Mouse (Mus musculus) lung, adult 2 months (tissue): ENCODE data around the gene Rap1b. TPM values are rescaled to one million over a fixed set of nuclear protein-coding genes. Genes with fewer than 3 reads are reported as not detected.

Experiments used
- DNase-seq: peaks from one replicate; pipeline ENCODE4 v3.0.0; 2022
- H3K4me1 ChIP-seq: fragments of 200-500 bp; 2 replicates; pipeline ENCODE4 v1.6.1; 2011; ENCODE audit warnings: low read length; ENCODE audit not compliant: control insufficient read depth, insufficient read depth
- H3K4me3 ChIP-seq: fragments of 200-500 bp; replicated peaks from 2 replicates; pipeline ENCODE3; 2011; ENCODE audit warnings: low read depth, mild to moderate bottlenecking, control low read depth, low read length; ENCODE audit errors: extremely low read depth
- CTCF ChIP-seq: fragments of 200-500 bp; IDR thresholded peaks from 2 replicates; pipeline ENCODE4 v1.5.1; 2011; ENCODE audit warnings: mild to moderate bottlenecking, low read length, control low read depth; ENCODE audit not compliant: insufficient read depth
- POLR2A ChIP-seq: fragments of 200-500 bp; IDR thresholded peaks from 2 replicates; pipeline ENCODE4 v1.6.1; 2011; ENCODE audit warnings: low read depth, mild to moderate bottlenecking, control low read depth, low read length, borderline replicate concordance; ENCODE audit errors: extremely low read depth
- WGBS: fragments of 180-500 bp; shearing (Covaris S2); methylation state at CpG from one replicate; pipeline ENCODE4 v1.1.7; 2018; 5-methylcytosine and 5-hydroxymethylcytosine counted together
- polyA plus RNA-seq: library from polyadenylated mRNA; depleted of rRNA; stranded (reverse); fragments of >200 nt; gene quantifications from 2 replicates; pipeline ENCODE4 v1.2.3, GENCODE M21; 2012

The Rap1b gene
- polyA plus RNA-seq, 1 experiment: 71.7 TPM

DNA sequence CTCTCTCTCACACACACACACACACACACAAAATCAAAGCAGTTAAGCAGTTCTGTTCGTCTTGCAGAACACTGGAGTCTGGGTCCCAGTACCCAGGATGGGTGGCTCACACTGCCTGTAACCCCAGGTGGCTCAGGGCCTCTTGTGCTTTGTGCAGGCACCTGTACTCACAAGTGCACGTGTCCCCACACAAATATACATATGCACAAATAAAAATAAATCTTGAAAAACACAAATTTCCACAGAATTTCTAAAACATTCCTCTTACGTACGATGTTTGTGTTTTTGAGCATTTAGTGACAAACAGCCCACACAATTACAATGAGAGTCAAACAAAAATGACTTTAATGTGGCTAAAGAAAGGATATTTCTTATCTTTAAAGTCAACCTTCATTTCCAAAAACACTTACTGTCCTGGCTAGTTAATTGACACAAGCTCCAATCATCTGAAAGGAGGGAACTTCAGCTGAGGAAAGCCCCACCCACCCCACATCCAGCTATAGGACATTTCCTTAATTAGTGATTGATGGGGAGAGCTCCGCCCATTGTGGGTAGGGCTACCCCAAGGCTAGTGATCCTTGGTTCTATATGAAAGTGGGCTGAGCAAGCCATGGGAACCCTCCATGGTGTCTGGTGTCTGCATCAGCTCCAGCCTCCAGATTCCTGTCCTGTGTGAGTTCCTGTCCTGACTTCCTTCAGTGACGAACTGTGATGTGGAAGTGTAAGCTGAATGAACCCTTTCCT, 70.3 kb downstream of the Rap1b start:
- TF ChIP-seq CTCF (no peak), POLR2A (no peak)
- no peak for DNase-seq
- WGBS: 93% methylated on average over 6 of the region's 6 CpGs
- Histone ChIP-seq H3K4me1 (no peaks in the 10 kb centered on the region), H3K4me3 (no peak overlapping the region)

DNA sequence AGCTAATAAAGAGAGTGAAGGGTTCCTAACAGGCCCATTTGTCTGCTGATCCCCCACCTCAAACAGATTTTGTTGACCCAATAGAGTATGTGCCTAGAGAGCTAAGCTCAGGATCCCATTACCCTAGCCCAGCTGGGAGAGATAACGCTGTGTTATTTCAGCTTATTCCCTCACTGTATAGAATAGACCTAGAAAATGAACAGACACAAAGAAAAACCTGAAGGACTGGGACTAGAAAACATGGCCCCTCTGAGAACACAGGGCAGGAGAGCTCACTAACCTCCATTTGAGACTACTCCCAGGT, 71.1 kb downstream of the Rap1b start:
- TF ChIP-seq POLR2A (no peak), CTCF (no peak)
- H3K4me1 ChIP-seq: no peaks in the 10 kb centered on the region
- 100% methylated on average over 1 of the region's 1 CpGs for WGBS
- no peak for DNase-seq
- no peak overlapping the region for H3K4me3 ChIP-seq

DNA sequence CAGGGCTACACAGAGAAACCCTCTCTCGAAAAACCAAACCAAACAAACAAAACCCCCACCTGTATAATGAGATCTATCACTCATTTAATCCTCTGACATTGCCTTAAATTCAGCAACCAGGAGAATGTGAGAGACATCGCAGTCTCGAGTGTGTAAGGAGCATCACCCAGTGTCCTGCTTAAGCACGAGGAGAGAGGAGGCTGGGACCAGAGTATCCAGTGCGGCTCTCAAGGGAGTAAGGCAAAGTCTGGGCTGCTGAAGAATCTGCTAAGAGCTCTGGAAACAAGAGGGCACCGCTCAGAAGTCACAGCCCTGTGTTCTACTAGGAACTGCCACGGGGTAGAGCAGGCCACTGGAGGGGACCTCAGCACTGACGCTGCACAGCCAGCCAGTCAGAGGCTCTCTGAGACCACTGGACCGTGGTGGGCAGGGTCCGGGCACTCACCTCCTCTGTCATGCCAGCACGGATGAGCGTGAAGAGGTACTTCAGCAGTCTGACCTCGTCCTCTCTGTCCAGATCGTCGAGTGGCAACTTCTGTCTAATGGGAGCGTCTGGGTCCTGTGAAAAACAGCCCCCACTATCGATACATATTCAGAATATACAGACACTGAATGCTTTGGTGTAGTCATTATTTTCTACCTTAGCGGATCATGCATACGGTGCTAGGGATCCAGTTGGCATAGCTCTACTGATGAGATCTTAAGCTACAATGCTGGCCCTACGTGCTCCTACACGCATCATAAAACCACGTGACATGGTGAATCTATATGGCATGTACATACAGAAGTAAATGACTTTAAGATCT, 71.6 kb downstream of the Rap1b start:
- 93% methylated on average over 22 of the region's 22 CpGs for WGBS
- no peak for DNase-seq
- no peak overlapping the region for H3K4me3 ChIP-seq
- no peak for TF ChIP-seq POLR2A
- TF ChIP-seq CTCF: no peak
- H3K4me1 ChIP-seq: no peaks in the 10 kb centered on the region

DNA sequence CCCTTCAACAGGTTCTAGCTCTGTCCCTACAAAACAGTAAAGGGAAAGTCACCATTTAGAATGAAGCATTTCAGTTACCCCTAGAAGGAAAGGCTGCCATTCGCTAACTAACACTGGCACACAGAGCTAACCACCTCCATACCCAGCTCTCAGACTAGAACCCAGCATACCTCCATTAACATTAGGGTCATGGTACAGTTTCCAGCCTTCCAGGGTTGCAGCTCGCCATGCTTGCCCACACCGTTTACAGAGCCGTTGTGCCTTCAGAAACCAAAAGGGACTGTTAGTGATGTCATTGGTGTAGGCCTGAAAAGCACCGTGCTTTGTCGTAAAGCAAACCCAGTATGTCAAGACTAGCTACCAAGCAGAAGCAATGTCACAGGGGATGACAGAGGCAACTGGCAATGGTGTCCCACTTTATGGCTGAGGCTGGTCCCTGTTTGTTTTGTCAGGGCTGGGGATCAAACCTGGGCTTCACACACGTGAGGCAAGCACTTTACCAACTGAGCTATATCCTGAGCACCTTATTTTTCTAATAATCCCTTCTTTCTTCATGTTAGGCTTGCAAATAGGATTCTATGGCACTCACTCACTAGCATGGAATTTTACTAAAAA, 72.6 kb downstream of the Rap1b start:
- TF ChIP-seq CTCF: no peak
- no peak for TF ChIP-seq POLR2A
- no peak overlapping the region for H3K4me3 ChIP-seq
- 93% methylated on average over 7 of the region's 7 CpGs for WGBS
- no peak for DNase-seq
- H3K4me1 ChIP-seq: no peaks in the 10 kb centered on the region

DNA sequence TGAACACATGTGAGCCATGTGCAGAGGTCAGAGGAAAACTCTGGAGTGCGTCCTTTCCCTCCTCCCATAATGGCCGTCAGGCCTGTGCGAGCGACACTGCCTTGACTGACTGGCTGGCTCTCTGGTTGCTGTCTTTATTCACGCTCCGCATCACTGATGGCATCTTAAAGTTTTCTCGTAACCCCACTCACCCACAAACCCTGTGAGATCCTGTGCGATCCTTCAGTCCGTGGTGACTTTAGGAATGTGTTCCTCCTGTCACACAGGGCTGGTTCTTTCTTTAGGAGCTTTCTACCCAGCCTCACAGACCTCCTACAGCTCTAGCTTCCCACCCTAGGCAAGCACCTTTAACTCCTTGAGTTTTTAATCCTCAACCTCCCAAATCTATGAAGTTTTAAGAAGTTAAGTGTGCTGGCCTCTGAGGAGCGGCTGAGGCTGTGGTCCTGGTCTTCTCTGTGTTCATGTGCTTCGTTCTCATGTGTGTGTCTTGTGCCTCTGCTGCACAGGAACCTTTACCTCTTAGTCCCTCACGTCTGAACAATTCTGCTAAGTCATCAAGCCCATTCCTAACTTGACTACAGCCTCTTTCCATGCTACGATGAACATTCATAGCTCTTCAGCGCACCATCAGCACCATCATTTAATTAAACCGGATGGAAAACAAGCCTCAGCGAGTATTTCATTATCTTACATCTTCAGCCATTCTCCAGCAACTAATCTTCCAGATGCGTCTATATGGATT, 73.3 kb downstream of the Rap1b start:
- H3K4me1 ChIP-seq: no peaks in the 10 kb centered on the region
- TF ChIP-seq CTCF (no peak), POLR2A (no peak)
- H3K4me3 ChIP-seq: no peak overlapping the region
- WGBS: 94% methylated on average over 17 of the region's 17 CpGs
- DNase-seq: no peak

DNA sequence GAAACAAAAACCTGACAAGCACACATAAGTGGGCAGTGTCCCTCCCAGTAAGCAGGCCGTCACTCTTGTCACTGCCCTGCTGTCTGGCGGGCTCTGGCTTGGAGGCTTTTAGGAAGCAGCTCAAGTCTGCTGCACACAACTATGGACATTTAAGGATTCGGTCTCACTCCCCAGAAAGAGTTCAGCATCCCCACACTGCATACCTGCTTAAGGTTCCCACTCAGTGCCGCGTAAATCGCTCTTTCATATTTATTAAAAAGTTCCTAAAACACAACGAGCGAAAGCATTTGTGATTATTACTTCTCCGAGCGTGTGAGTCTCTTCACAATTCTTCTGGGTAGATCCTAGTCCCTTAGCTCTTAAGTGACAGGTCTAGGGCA, 74.7 kb downstream of the Rap1b start:
- no peak for DNase-seq
- WGBS: 94% methylated on average over 10 of the region's 10 CpGs
- no peak for TF ChIP-seq POLR2A
- TF ChIP-seq CTCF: no peak
- no peak overlapping the region for H3K4me3 ChIP-seq
- H3K4me1 ChIP-seq: no peaks in the 10 kb centered on the region

DNA sequence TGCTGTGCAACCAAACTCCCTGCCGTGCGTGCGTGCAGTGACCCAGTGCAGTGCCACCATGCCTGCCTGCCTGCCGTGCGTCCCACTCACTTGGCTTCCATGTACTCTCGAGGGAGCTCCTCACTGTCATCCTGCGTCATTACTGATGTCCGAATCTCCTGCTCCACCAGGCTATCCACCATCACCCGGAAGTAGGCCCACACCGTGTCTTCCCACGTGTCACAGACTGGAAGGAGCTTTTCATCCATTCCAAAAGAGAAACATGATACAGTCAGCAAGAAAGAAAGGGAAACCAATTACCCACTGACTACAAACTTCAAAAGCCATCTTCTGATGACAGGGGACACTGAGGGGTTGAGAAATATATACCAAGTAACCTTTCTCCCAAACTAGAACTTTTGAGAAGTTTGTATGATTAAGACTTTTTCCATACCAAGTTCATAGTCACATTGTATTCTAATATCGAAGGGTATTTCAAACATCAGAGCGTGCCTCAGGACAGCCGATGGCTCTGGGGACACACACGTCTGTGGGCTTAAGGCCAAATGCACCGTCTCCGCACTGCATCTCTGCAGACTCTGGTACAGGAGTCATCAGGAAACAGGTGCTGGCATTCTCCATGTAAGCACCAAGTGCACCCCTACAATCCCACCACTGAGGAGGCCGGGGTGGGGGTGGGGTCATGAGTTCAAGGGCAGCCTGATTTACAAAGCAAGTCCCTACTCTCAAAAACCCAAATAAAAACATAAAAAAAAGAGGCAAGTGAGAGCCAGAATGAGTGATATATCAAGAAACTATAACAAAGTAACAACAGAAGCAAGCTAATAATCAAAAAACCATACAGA, 75.3 kb downstream of the Rap1b start:
- no peaks in the 10 kb centered on the region for H3K4me1 ChIP-seq
- 91% methylated on average over 18 of the region's 18 CpGs for WGBS
- TF ChIP-seq POLR2A: no peak
- TF ChIP-seq CTCF: no peak
- H3K4me3 ChIP-seq: no peak overlapping the region
- no peak for DNase-seq

DNA sequence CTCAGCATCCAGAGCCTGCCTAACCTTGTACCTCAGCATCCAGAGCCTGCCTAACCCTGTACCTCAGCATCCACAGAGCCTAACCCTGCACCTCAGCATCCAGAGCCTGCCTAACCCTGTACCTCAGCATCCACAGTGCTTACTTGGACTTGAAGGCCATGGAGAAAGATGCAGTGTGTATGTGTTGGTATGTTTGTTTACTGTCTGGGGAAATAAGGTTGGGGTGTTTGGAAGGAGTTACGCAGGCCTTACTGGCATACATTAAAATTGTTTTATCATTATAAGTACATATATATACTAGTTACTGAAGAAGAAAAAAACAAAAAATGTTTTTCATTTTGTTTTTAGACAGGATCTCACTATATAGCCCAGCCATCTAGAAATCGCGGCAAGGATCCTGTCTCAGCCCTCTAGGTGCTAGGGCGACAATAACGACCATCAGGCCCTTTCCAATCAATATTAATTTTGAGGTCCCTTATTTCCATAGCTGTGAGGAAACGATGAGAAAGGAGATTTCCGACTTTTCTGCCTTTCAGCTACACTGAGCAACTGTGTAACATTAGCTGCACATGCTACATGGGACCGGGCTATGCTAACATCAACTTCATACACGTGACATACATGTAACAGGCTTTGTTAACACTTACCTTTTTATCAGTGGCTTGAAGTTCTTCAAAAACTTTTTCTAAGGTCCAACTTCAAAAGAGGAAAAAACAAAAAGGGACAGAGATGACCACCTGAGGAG, 76.1 kb downstream of the Rap1b start:
- no peak overlapping the region for H3K4me3 ChIP-seq
- TF ChIP-seq CTCF (no peak), POLR2A (no peak)
- H3K4me1 ChIP-seq: no peaks in the 10 kb centered on the region
- no peak for DNase-seq
- 92% methylated on average over 9 of the region's 9 CpGs for WGBS

DNA sequence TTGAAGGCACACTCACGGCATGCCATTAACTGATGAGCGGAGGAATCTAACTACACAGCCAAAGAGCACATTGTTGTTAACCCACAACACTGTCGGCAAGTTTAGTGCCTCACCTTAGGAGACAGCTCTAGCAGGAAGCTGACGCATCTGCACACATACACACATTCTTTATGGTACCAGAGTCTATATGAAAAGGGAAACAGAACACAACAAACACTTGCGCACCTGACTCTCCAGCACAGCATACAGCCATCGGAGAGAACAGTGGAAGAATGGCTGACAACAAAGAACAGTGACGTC, 77.7 kb downstream of the Rap1b start:
- no peak for TF ChIP-seq POLR2A
- no peak for TF ChIP-seq CTCF
- WGBS: 91% methylated on average over 7 of the region's 7 CpGs
- no peaks in the 10 kb centered on the region for H3K4me1 ChIP-seq
- no peak overlapping the region for H3K4me3 ChIP-seq
- no peak for DNase-seq
